Mouse (Mus musculus): Measurements from ENCODE around the gene Med6. TPM values are rescaled to one million over a fixed set of nuclear protein-coding genes. Genes with fewer than 3 reads are reported as not detected.

Gene Med6
- total RNA-seq (2015; ENCODE audit: low replicate concordance) = 28.9 and 29.6 TPM in 2 replicates
- total RNA-seq (2017; ENCODE audit: low replicate concordance) = 91.9 and 102 TPM in 2 replicates

DNA sequence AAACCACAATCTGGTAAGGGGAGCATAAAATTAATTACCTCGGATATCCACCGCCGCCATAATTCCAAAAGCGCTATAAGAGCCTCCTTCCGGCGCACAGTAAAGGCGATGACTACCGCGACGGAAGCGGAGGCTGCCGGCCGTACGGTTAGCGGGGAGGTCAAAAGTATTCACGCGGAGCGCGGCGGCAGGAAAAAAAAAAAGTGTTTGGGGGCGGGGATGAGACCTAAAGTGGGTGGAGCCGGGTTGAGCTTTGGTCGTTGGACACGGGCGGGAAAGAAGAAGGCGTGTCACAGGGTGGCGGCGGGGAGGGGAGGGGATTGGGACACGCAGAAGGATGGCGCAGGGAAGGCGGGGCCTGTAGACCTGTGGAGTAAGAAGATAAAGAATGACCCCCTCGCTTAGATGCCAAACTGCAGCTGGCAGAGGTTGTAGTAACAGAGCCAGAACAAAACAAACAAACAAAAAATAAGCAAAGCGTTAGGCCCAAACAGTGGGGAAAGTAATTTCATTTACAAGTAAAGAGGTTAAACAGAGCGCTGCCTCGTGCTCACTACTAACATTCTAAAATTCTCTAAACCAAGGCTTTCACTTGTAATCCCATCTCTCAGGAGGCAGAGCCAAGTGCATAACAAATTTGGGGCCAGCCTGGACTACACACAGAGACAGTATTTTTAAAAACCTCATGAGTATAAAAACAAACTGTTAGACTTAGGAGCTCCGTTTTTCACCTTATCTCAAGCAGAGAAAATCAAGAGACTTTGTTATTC, at the start of gene Med6:
Gene Med6, minus strand, starts transcription at position 107 of the 770 bp plus-strand sequence.
- peak; percentile 97 for ATAC-seq (replicated peaks; ENCODE audit: low FRiP score, poor library complexity, severe bottlenecking)

DNA sequence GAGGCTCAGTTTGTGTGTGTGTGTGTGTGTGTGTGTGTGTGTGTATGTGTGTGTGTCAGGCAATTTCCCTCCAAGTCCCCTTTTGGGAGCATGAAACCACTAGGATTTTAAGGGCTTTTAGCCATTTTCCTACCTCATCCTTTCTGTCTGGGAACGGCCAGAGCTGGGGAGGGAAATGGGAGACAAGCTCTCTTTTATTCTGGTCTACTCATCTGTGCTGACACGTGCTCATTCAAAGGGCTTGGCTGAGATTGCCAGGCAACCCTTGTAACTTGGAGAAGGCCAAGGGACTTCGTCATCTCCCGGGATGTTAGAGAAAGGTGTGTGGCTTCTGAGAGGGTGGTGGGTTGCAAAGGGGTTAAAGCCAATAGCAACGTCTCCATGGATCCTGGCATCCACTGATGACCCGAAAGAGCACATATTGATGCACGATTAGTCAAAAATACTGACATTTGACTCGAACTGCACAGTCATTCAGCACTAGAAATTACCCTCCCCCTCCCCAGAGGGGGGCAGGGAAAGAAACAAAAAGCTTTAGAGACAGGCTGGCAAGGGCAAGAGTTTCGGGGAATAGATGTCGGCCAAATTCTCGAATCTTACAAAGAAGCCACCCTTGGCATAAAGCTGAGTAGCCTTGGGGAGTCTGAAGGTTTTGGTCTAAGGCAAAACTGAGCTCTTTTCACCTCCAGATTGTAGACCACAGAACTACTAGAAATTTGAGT, 47.7 kb upstream of the Med6 start:
- no peak for ATAC-seq (replicated peaks; ENCODE audit: low FRiP score, poor library complexity, severe bottlenecking)

DNA sequence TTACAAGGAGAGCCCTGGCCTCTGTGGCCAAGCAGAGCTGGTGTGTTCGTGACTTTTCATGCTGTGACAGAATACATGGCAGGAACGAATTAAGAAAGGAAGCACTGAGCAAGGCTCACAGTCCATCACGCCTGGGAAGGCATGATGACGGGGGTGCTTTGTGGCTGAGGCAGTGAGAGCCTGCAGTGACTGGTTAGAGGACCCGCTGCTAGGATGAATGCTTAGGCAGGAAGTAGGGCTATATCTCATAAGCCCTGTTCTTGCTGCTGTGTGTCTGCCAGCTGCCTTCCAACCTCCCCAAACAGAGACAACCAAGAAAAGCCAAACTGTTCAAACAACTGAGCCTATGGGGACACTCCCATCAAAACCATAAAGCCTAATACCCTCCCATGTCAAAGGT, 45.8 kb upstream of the Med6 start:
- no peak for ATAC-seq (replicated peaks; ENCODE audit: low FRiP score, poor library complexity, severe bottlenecking)

DNA sequence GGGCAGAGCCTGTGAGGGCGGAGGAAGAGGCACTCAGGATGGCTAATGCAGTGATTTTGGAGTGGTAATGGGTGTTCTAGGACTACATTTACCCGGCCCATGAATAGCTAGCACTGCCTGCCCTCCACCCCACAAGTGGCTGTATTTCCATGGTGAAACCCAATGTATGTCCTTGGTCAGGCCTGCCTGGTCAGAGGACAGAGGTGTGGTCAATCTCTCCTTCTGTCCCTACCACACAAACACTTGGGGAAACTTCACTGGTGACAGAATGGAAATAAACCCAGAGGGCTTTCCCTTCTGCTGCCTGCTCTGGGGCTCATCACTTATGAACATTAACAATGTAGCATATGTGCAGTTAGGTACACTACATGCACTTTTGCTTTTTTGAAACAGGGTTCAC, 38.4 kb upstream of the Med6 start:
- no peak for ATAC-seq (replicated peaks; ENCODE audit: low FRiP score, poor library complexity, severe bottlenecking)

DNA sequence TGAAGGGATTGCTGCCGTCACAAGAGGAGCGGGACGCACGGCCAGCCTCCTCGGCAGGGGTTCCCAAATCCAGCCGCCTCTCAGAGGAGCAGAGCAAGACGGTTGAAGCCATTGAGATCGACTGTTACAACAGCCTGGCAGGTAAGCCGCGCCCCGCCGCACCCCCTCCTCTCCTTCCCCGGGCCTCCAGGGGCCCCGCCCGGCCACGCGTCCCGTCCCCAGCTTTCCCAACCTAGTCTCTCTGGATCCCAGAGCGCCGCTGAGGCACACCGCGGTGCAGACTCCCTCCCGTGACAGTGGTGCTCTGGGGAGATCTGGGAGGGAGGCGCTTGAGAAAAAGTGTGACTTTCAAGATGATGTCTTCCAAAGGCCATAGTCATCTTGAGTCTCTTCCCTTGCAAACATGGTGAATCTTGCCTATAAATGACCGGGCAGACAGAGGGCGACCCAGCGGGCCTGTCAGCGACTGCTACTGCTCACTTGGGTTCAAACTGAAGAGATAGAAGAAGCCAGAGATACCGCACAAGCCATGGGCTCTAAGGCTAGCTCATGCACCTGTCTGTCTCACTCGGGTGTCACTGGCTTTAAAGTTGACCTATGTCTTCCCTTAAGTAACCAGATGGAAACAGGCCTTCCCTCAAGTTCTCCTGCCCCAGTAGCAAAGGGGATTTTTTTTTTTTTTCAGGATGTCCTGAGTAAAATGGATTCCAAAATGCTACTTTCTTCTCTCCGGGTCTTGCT, 37.0 kb upstream of the Med6 start:
- no peak for ATAC-seq (replicated peaks; ENCODE audit: low FRiP score, poor library complexity, severe bottlenecking)

DNA sequence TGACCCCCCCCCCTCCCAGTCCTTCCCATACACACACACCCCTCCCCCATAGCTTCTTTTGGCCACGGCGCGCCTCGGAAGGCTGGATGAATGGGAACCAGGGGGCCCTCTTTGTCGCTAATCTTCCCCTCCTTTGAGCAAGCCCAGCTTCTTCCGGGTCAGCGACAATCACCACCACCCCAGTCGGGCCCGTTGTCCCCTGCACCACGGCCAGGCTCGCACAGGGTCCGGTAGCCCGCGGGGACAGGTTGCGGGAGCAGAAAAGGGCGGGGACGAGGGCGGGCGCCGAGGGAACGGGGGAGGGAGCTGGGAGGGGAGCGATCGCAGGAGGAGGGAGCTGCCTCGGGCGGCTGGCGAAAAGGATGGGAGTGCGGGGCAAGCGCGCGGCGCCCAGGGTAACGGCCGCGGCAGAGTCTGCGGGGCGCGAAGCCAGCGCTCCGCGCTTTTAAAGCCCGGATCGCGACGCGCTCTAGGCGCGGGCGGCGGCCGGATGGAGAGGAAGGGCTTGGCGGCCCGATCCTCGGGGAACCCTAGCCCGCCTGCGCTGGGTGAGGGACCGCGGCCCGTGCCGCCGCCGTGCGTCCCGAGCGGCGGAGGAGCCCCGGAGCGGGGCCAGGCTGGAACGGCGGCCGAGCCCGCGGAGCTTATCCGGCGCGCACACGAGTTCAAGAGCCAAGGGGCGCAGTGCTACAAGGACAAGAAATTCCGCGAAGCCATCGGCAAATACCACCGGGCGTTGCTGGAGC, 36.3 kb upstream of the Med6 start, which contains the start of gene Ttc9:
Gene Ttc9, plus strand, starts transcription at position 335 of the 746 bp plus-strand sequence.
- no peak for ATAC-seq (replicated peaks; ENCODE audit: low FRiP score, poor library complexity, severe bottlenecking)

DNA sequence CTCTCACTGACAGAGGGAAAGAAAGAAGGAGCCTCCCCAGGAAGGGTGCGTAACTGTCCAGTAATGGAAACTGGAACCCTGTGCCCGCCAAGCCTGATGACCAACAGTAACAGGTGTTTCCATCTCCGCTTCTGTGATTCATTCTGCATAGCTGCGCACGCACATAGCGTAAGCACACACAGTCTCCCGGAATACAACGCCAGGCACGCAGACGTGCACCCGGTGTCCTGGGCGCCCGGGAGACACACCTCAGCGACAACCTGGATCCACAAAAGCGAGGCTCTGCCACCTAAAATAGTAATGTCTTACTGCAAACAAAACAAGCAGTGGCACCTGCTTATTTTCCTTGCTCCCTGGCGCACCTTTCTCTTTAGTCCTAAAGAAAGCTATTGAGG, 35.7 kb upstream of the Med6 start:
- ATAC-seq (replicated peaks; ENCODE audit: low FRiP score, poor library complexity, severe bottlenecking) = no peak

DNA sequence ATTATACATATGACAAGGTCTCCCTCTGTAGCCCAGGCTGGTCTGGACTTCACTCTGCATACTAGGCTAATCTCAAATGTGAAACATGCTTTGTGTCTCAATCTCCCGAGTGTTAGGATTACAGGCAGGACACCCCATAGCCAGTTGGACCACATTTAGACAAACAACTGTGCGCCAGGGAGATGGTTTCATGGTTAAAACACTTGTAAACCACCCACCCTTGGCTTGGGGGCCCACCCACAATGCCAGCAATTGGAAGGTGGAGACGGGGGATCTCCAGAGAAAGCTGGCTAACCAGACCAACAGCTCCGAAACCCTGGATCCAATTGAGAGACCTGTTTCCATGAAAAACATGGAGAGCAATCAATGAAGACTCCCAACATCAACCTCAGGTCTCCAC, 33.3 kb upstream of the Med6 start:
- no peak for ATAC-seq (replicated peaks; ENCODE audit: low FRiP score, poor library complexity, severe bottlenecking)

DNA sequence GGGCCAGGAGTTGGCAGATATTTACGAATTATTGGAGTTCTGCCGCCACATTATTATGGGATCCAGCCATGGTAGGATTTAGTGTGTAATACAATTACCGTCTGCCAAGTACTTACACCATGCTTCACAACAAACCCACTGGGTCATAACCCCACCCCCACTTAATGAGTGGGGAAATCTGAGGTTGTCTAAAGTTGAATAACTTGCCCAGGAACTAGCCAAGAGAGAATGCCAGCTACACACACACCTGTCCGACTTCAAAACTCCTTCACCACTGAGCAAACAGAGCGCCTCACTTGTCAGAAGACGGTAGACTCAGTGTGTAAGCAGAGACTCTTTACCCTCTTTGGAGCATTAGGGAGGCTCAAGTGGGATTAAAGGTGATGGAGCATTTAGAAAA, 32.6 kb upstream of the Med6 start:
- no peak for ATAC-seq (replicated peaks; ENCODE audit: low FRiP score, poor library complexity, severe bottlenecking)

DNA sequence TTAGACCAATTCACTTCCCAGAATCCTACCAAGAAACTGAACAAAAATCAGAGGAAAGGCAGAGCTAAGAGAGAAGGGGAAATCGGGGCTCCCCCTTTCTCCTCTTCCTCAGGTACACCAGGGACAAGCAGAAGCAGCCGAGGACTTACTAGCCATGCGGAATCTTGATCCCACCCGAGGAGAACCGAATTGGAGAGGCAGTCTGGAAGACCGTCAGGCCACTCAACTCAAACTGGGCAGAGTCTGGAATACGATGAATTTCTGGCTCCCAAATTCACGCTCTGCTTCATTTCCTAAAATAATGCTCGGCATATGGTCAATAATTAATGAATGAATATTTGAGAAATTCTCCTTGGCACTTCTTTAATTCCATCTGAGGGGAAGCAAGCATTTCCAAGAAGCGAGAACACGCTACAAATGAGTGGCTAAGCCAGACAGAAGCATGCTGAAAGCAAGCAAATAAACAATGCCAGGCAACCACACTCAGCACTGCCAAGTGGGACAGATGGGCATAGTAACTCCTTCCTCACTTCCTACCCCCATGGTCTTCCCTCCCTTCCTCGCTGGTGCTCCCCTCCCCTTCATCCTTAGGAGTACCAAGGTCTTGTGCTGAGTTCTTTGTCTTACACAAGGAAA, 31.5 kb upstream of the Med6 start:
- no peak for ATAC-seq (replicated peaks; ENCODE audit: low FRiP score, poor library complexity, severe bottlenecking)

DNA sequence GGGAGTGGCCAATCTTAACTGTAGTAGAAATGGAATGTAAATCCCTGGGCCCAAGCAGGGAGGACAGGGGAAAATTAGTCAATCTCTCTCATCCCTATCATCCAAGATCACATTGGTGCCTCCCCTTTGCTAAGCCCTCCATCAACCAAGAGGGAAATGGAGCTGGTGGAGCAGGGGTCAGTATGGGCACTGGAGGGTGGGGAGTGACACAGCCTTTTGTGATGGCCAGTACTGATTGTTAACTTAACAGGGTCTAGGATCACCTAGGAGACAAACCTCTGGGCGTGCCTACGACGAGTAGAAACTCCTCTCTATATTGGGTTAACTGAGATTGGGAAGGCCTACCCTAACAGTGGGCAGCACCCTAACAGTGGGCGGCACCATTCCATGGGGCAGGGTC, 28.6 kb upstream of the Med6 start:
- ATAC-seq (replicated peaks; ENCODE audit: low FRiP score, poor library complexity, severe bottlenecking) = no peak

DNA sequence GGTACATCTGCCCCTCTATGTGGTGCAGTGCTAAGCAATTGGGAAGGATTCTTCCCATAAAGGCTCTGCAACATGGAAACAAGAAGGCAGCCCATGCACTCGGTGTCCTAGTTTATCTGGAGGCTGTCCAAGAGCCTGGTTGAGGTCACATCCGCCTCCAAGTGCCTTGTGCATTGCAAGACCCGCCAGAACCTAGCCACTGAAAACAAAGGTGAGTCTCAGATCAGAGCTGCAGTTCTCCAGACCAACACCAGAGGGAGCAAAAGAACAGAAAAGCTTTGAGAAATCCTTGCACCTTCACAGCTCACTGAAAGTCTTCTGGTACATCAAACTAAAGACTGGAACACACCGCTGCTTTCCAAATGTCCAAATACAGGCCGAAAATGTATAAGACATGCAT, 24.5 kb upstream of the Med6 start:
- ATAC-seq (replicated peaks; ENCODE audit: low FRiP score, poor library complexity, severe bottlenecking) = 0 out of 2 replicates have a peak, but pooled peaks have one; percentile 64

DNA sequence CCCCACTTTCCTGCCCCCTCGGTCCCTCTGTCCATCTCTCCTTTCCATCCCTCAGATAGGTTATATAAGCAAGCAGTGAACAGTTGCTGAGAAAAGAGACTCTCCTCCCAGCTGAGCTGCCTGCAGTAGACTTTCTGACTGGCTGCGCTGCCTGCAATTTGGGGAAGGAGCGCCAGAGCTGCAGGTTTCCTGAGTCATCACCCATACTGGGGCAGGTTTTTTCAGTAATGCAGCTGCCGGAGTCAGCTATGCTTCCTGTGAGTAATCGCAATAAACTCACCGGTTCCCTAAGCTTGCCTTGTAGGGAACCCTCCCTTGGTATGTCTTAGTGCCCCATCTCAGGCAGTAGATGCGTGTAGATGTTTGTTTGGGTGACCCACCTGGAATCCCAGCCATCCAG, 22.2 kb upstream of the Med6 start:
- ATAC-seq (replicated peaks; ENCODE audit: low FRiP score, poor library complexity, severe bottlenecking) = no peak

DNA sequence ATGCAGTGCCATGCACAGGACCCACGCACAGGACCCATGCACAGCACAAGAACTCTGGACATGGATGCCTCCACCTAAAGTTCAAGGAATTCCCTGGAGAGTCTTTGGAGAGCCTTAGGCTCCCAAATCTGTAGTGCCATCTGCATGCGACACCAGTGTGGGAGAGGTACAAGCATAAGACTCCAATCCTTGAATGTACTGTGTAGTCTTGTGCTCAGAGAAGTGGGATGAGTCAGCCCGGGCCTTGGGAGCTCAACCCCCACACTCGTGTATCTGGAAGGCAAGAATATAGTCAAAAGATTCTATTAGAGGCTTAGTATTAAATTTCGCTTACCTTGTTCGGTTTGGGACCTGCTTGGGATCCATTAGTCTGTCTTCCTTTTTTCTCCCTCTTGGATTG, 21.0 kb upstream of the Med6 start:
- ATAC-seq (replicated peaks; ENCODE audit: low FRiP score, poor library complexity, severe bottlenecking) = no peak

DNA sequence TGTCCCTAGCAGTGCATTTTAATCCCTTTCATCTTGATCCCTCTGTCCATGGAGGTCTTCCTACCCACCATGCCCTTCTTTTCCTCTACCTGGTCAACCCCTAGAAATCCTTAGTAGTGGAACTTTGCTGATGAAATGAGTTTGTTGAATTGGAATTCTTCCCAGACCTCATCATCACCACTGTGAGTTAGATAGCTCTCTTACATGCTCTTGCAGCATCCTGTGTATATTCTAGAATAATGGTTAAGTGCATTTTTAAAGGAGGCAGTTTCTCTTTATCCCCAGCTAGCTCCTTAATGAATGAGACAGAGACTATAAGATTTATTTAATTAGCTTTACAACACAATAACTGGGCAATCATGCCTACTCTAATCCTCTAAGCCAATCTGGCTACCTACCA, 14.6 kb upstream of the Med6 start:
- ATAC-seq (replicated peaks; ENCODE audit: low FRiP score, poor library complexity, severe bottlenecking) = no peak

DNA sequence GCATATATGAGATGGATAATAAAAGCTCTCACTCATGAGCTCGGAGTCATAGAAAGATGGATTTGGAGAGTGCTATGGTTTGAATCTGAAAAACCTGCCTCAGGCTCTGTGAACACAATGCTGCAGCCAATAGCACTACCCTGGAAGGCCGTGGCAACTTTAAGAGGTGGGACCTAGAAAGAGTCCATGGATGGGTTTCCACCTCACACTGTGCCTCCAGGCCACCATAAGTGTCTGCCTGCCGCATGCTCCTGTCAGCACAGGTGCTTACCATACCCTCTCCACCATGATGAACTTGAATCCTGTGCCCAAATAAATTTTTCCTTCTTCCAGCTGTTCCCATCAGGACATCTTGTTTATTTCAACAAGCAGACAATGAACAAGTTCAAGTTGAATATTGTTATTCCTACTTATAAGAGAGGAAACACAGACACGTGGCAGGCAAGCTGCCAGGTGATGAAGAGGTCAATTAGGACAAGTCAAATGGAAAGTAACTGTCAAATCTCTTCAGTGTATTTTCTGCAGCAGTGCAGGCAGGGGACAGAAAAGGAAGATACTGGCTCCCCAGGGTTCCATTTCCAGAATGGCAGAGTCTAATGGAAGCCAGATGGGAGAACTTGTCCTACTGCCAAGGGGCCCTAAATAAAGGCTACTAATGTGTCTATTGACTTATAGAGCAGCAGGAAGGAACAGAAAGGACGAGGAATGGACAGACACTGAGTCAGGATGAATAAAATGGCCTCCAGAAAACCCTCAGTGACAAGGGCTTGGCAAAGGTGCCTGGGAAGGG, 10.4 kb upstream of the Med6 start:
- no peak for ATAC-seq (replicated peaks; ENCODE audit: low FRiP score, poor library complexity, severe bottlenecking)

DNA sequence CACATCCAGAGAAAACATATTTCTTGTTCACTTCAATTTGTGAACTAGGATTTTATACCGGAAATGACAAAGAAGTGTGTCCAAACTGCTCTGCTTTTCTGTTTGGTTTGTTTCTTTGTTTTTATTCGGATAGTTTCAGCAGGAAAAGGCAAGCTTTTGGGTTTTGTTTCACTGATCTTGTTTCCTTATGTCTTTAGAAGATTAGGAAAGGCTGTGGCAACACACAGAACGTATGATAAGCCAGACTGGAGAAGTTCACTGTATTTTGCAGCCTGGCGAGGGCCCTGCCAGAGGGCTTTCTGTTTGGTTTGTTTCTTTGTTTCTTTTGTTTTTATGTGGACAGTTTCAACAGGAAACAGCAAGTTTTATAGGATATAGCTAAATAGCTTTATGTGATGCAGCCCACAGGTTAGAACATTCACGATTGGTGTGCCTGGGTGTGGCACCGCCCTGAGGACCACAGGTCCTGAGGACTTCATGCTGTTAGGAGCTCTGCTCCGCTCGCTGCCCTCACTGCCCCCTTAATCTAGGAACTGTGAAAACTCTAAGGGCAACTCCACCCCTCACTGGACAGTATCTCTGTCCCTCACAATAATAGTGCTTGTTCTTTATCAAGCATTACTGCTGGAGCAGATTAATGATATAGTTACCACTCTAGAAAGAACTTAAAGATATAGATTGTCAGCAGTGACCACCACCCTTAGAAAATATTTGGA, 1.9 kb upstream of the Med6 start:
- peak; percentile 48 for ATAC-seq (replicated peaks; ENCODE audit: low FRiP score, poor library complexity, severe bottlenecking)

DNA sequence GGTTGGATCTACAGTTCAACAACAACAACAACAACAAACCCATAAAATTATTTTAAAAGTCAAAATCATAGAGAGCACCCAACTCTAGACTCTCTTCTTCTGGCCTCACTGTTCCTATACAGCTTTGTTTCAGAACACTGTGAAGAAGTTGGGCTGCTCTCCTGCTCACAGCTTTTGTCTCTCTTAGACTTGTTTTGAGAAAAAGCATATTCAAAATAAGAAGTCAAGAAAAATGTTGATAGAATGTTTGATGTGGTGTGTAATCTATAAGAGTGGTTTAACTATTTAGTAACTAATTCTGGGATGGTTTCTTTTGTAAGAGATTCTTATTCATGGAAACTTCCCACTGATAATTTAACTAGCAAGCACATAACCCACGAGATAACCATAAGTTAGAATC, 26.4 kb downstream of the Med6 start, which contains the start of gene Adam21:
Gene Adam21, minus strand, starts transcription at position 101 of the 400 bp plus-strand sequence.
- ATAC-seq (replicated peaks; ENCODE audit: low FRiP score, poor library complexity, severe bottlenecking) = no peak

Measured in erythroid progenitor cell, adult 5-6 weeks (primary cell).